Mouse (Mus musculus): ENCODE measurements around the gene Gm6902. TPM values are rescaled to one million over a fixed set of nuclear protein-coding genes. Genes with fewer than 3 reads are reported as not detected.

Gene Gm6902
- not detected in 4 replicates for total RNA-seq (2023; ENCODE audit: inconsistent age)

GRCm38 (mm10) chr7:23278800-23279199, at the start of gene Gm6902:
Gene Gm6902 (minus strand): TSS chr7:23278900.

GRCm38 (mm10) chr7:23300892-23301291, 22.2 kb upstream of the Gm6902 start, which contains the start of gene Nlrp4e:
Gene Nlrp4e (plus strand): TSS chr7:23301192.

GRCm38 (mm10) chr7:23251582-23251981, 27.1 kb downstream of the Gm6902 start, which contains the start of gene Vmn1r166:
Gene Vmn1r166 (minus strand): TSS chr7:23251682.

Other genes with a start within 250 kb of the Gm6902 start
- gene Vmn1r163, start 223.4 kb downstream of the Gm6902 start, total RNA-seq (2023; ENCODE audit: inconsistent age) = not detected in 4 replicates
- not detected in 4 replicates for gene Gm8720, start 211.4 kb downstream of the Gm6902 start, total RNA-seq (2023; ENCODE audit: inconsistent age)
- not detected in 4 replicates for gene Gm10662, start 134.4 kb downstream of the Gm6902 start, total RNA-seq (2023; ENCODE audit: inconsistent age)
- gene Vmn1r165, start 61.6 kb downstream of the Gm6902 start, total RNA-seq (2023; ENCODE audit: inconsistent age) = not detected in 4 replicates
- gene Vmn1r166, start 27.2 kb downstream of the Gm6902 start, total RNA-seq (2023; ENCODE audit: inconsistent age) = not detected in 4 replicates
- not detected in 4 replicates for gene Nlrp4e, start 22.3 kb upstream of the Gm6902 start, total RNA-seq (2023; ENCODE audit: inconsistent age)
- gene Nlrp5, start 107.0 kb upstream of the Gm6902 start, total RNA-seq (2023; ENCODE audit: inconsistent age) = not detected in 4 replicates
- not detected in 4 replicates for gene Vmn1r167, start 228.3 kb upstream of the Gm6902 start, total RNA-seq (2023; ENCODE audit: inconsistent age)